Mouse (Mus musculus) bone marrow, adult 2 months (tissue): ENCODE results near the gene Arid4a. TPM values are rescaled to one million over a fixed set of nuclear protein-coding genes. Genes with fewer than 3 reads are reported as not detected.

ENCODE experiments used
- H3K27ac ChIP-seq: fragments of 200-500 bp; 2 replicates; pipeline ENCODE4 v1.5.1; 2012; ENCODE audit warnings: low read depth, mild to moderate bottlenecking, control low read depth, inconsistent platforms, low read length; ENCODE audit not compliant: control insufficient read depth, poor library complexity, insufficient read depth
- H3K4me1 ChIP-seq: fragments of 200-500 bp; 2 replicates; pipeline ENCODE4 v1.6.1; 2011; ENCODE audit warnings: low read length; ENCODE audit not compliant: control insufficient read depth, insufficient read depth
- H3K4me3 ChIP-seq: fragments of 200-500 bp; replicated peaks from 2 replicates; pipeline ENCODE3; 2011; ENCODE audit warnings: mild to moderate bottlenecking, low read depth, low read length, control low read depth; ENCODE audit not compliant: control insufficient read depth
- CTCF ChIP-seq: fragments of 200-500 bp; IDR thresholded peaks from 2 replicates; pipeline ENCODE4 v1.5.1; 2011; ENCODE audit warnings: low read length, control low read depth; ENCODE audit not compliant: control insufficient read depth, insufficient read depth
- POLR2A ChIP-seq: fragments of 200-500 bp; IDR thresholded peaks from 2 replicates; pipeline ENCODE4 v1.6.1; 2011; ENCODE audit warnings: low read depth, mild to moderate bottlenecking, control low read depth, low read length, borderline replicate concordance; ENCODE audit not compliant: control insufficient read depth
- WGBS: fragments of 180-500 bp; shearing (Covaris S2); methylation state at CpG from one replicate; pipeline ENCODE4 v1.1.7; 2018; 5-methylcytosine and 5-hydroxymethylcytosine counted together
- polyA plus RNA-seq: library from polyadenylated mRNA; stranded (reverse); fragments of >200 nt; gene quantifications from 2 replicates; pipeline ENCODE4 v1.2.4, GENCODE M21; 2011; ENCODE audit warnings: low replicate concordance; ENCODE audit not compliant: missing spikeins, insufficient read depth, insufficient read length

The Arid4a gene
- polyA plus RNA-seq, 1 experiment, result 58.7 TPM

DNA sequence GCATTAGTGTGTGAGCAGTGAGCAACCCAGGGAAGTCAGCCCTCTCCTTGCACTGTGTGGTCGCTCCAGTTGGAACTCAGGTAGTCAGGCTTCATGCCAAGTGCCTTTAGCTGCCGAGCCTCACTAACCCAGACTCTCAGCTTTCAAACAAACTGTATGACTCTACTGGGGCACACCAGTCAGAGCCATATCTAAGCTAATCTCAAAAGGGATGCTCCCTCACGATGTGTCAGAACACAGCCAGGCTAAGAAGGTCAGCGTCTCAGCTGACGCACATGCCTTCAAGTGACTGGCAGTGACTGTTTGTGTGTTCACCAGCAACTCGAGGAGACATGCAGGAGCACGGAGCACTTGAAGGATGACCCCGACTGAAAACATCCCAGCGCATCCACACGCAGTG lies 106.9 kb downstream of the Arid4a start:
- no peak for TF ChIP-seq CTCF
- no peak for TF ChIP-seq POLR2A
- no peak overlapping the region for H3K27ac ChIP-seq
- H3K4me3 ChIP-seq, result no peak overlapping the region
- WGBS, result 86% methylated on average over 10 of the region's 10 CpGs
- no peaks in the 10 kb centered on the region for H3K4me1 ChIP-seq

DNA sequence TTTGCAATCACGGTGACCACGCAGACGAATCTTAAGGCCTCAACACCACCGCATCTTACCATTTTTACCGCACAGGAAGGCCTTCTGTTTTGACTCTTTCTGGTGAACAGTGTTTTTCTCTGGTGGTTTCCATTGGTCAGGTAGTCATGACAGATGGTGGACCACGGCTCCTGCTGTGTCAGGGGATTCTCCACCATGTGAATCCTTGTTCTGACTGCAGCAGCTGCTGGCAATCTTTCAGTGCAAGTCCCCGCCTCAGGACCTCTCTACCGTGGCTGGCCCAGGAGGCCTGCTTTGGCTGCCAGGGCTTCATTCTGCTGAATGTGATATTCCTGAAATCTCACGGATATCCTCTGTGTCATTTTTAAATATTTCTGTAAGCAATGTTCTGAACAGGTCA lies 107.5 kb downstream of the Arid4a start:
- H3K27ac ChIP-seq, result no peak overlapping the region
- H3K4me1 ChIP-seq, result no peaks in the 10 kb centered on the region
- WGBS, result 78% methylated on average over 9 of the region's 9 CpGs
- H3K4me3 ChIP-seq, result no peak overlapping the region
- TF ChIP-seq POLR2A (no peak), CTCF (no peak)

DNA sequence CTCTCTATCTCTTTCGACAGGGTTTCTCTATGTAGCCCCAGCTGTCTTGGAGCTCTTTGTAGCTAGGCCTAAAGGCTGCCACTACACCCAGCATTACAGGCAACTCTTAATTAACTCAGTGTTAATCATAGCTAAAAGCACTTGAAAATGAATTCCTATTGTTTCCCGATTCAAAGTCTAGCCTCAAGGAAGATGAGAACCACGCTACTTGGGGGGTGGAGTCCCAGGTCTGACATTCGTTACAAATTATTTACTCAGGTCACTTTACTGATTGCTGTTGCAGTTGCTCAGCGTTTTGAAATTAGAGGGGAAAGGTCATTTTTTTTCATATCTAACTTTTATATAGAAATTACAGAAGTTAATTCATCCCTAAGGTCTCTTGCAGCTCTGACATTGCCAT lies 119.8 kb downstream of the Arid4a start:
- 12% methylated on average over 5 of the region's 5 CpGs for WGBS
- H3K4me3 ChIP-seq, result no peak overlapping the region

DNA sequence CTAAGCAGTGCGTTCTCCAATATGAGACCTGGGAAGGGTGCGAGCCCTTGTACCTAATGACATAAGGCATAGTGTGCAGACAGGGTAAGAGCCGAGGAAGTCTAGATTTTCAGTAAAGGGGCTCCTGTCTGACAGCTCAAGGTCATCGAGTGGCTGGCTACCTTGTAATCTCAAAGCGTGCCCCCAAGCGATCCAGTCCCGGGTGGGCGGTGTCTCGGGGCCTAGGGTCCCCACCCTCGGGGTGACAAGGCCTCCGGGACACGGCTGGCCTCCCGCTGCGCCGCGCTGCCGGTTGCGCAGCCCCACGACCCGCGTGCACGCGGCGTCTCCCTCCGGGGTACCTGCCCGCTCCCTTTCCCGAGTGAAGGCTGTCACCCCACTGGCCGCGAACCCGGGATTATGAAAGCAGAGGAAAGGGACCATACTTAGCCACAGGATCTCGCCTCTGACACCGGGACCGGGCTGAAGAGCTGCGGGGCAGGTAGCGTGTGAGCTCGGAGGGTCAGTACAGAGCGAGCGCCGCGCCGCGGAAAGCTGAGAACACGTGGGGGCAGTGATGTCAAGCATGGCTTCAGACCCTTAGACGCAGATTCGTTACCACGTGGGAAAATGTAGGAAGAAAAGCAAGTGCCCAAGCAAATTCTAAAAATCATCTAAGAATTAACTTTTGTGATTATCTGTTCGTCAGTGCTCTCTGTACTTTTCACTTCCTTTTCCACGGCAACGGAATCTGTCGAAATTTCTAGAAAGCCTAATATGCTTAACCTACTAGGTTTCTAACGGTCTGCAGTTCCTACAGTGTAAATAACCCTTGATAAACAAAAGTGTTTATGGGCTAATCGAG lies 120.6 kb downstream of the Arid4a start, which contains the start of the genes Timm9 and 2700049A03Rik:
Gene Timm9 (minus strand): TSS at position 555 of the 844 bp plus-strand sequence.
Gene 2700049A03Rik (plus strand): TSS at position 719 of the 844 bp plus-strand sequence.
- WGBS, result under 1% methylated on average over 52 of the region's 52 CpGs
- peak within 1 kb of the TSS; percentile 63 for H3K27ac ChIP-seq
- peak within 1 kb of the TSS; percentile 87 for H3K4me3 ChIP-seq
- TF ChIP-seq CTCF, result no peak
- peak; percentile 61; the same call in 1 of the 2 replicates for TF ChIP-seq POLR2A
- H3K4me1 ChIP-seq, result no peaks in the 10 kb centered on the region; the same call in 1 of the 2 replicates

More for the DNA sequence above, 119.8 kb downstream of the Arid4a start:
- TF ChIP-seq POLR2A (no peak), CTCF (no peak)
- Histone ChIP-seq H3K27ac (no peak overlapping the region), H3K4me1 (no peaks in the 10 kb centered on the region; the same call in 1 of the 2 replicates)

DNA sequence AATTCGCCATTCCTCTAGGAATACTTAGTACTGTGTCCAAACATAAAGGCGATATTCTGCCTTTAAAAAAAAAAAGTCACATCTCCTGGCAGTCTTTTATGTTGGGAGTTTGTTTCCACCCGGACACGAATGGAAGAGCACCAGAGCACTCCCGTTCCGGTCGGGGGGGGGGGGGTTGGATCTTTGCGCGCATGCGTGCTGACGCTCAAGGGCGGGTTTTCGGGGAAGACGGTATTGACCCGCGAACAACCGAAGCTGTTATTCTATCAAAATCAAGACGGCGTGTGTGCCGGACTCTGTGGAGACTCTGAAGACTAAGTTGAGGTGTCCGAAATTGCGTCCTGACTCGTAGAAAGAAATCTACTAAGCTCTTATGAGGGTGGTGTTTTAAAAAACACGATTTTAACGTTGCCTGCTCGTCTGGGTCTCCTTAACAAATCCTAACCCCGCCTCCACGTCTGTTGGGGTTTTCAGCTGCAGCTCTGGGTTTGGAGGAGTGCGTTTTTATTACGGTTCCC lies 121.2 kb downstream of the Arid4a start:
- under 1% methylated on average over 30 of the region's 30 CpGs for WGBS
- Histone ChIP-seq H3K4me1 (no peaks in the 10 kb centered on the region; the same call in 1 of the 2 replicates), H3K27ac (peak overlapping the region; percentile 63), H3K4me3 (peak overlapping the region; percentile 87)
- no peak; the same call in 1 of the 2 replicates for TF ChIP-seq POLR2A
- no peak for TF ChIP-seq CTCF

DNA sequence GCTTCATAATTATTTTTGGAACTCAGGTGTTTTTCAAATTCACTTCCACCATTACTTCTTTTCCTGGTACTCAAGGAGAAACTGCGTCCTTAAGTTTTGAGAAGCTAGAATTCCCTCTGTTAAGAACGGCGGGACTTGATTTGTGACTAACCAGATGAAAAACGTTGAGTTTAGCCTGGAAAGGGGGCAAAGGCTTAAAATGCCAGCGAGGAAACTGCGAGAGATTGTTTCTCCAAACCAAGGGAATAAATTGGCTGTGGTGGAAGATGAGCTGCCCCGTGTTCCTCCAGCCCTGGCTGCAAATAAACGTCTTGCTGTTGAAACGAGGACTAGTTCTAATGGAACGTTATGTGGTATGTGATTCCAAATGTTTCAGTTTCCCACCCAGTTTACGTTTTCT lies 121.9 kb downstream of the Arid4a start:
- H3K27ac ChIP-seq, result no peak overlapping the region
- TF ChIP-seq CTCF (no peak), POLR2A (no peak)
- WGBS, result 1% methylated on average over 11 of the region's 11 CpGs
- peak overlapping the region; percentile 73 for H3K4me3 ChIP-seq
- no peaks in the 10 kb centered on the region; the same call in 1 of the 2 replicates for H3K4me1 ChIP-seq

DNA sequence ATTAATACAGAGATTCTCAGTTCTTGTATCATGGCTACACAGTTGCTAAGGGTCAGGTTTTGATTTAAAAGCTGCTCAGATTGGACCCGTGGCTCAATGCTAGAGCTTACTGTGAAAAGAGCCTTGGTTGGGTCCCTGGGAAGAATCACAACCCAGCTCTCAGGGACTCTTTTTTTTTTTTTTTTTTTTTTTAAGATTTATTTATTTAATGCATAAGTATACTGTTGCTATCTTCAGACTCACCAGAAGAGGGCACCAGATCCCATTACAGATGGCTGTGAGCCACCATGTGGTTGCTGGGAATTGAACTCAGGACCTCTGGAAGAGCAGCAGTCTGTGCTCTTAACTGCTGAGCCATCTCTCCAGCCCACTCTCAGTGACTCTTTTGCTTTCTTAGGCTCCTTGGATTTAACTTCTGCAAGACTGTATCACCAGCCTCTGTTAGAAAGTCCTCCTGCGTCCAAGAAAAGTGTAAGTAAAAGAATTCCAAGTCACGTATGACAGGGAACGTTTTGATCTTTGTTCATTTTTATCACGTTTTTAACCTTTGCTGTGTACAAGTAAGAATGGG lies 123.6 kb downstream of the Arid4a start:
- 73% methylated on average over 5 of the region's 5 CpGs for WGBS
- no peaks in the 10 kb centered on the region; the same call in 1 of the 2 replicates for H3K4me1 ChIP-seq
- no peak overlapping the region for H3K4me3 ChIP-seq
- H3K27ac ChIP-seq, result no peak overlapping the region
- TF ChIP-seq CTCF (no peak), POLR2A (no peak)

DNA sequence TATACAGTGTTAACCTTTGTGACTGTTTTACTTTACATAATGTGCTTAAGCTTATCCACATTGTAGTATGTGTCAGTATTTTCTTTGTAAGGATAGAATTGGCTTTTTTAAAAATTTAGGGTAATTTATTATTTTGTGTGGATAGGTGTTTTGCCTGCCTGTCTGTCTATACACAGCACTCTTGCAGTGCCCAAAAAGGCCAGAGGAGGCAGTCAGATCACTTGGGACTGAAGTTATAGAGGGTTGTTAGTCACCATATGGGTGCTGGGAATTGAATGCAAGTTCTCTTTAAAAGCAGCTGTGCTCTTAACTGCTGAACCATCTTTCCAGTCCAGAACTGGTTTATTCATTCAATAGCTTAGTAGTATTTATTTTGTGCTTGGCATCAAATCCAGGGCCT lies 125.4 kb downstream of the Arid4a start:
- Histone ChIP-seq H3K4me3 (no peak overlapping the region), H3K4me1 (no peaks in the 10 kb centered on the region; the same call in 1 of the 2 replicates), H3K27ac (no peak overlapping the region)
- TF ChIP-seq CTCF, result no peak
